Mouse (Mus musculus) naive thymus-derived CD4-positive, alpha-beta T cell, adult 2 months (primary cell): ENCODE results near the gene Fsd2.

Source experiments
- DNase-seq: peaks from one replicate; pipeline ENCODE4 v3.0.0-alpha.2; 2011; ENCODE audit warnings: low read depth

The Fsd2 gene

GRCm38 (mm10) chr7:81571941-81572441 is 5.2 kb upstream of the Fsd2 start:
- DNase-seq: no peak

GRCm38 (mm10) chr7:81571108-81571940 is 4.6 kb upstream of the Fsd2 start, which contains the start of gene Whamm:
Whamm (plus strand) TSS chr7:81571266.
- DNase-seq: peak; percentile 94

GRCm38 (mm10) chr7:81570752-81571107 is 4.0 kb upstream of the Fsd2 start:
- no peak for DNase-seq

GRCm38 (mm10) chr7:81570271-81570670 is 3.5 kb upstream of the Fsd2 start:
- no peak for DNase-seq

GRCm38 (mm10) chr7:81569851-81570250 is 3.1 kb upstream of the Fsd2 start:
- no peak for DNase-seq

- DNase-seq: no peak
These were observed 652 bp upstream of the Fsd2 start for GRCm38 (mm10) chr7:81567396-81567795.

GRCm38 (mm10) chr7:81566332-81566731 is 412 bp downstream of the Fsd2 start:
- DNase-seq: no peak

- DNase-seq: no peak
These were observed 1.2 kb downstream of the Fsd2 start for GRCm38 (mm10) chr7:81565381-81566055.

GRCm38 (mm10) chr7:81564766-81565165 is 2.0 kb downstream of the Fsd2 start:
- DNase-seq: no peak

GRCm38 (mm10) chr7:81563506-81564015 is 3.2 kb downstream of the Fsd2 start:
- no peak for DNase-seq

GRCm38 (mm10) chr7:81561211-81561610 is 5.5 kb downstream of the Fsd2 start:
- DNase-seq: no peak

GRCm38 (mm10) chr7:81560101-81561049 is 6.4 kb downstream of the Fsd2 start:
- no peak for DNase-seq

GRCm38 (mm10) chr7:81559231-81559980 is 7.3 kb downstream of the Fsd2 start:
- no peak for DNase-seq

GRCm38 (mm10) chr7:81557985-81558360 is 8.8 kb downstream of the Fsd2 start:
- DNase-seq: no peak

- DNase-seq: no peak
These were observed 9.3 kb downstream of the Fsd2 start for GRCm38 (mm10) chr7:81557252-81557984.

- DNase-seq: no peak
These were observed 9.9 kb downstream of the Fsd2 start for GRCm38 (mm10) chr7:81556839-81557238.

- peak; percentile 33 for DNase-seq
These were observed 12.4 kb downstream of the Fsd2 start for GRCm38 (mm10) chr7:81554369-81554768.

- no peak for DNase-seq
These were observed 13.2 kb downstream of the Fsd2 start for GRCm38 (mm10) chr7:81553589-81553988.

- peak; percentile 33 for DNase-seq
These were observed 17.9 kb downstream of the Fsd2 start for GRCm38 (mm10) chr7:81548864-81549263.

GRCm38 (mm10) chr7:81542934-81543333 is 23.8 kb downstream of the Fsd2 start:
- DNase-seq: no peak
